Mouse (Mus musculus): Measurements from ENCODE around the gene Mcam. TPM values are rescaled to one million over a fixed set of nuclear protein-coding genes. Genes with fewer than 3 reads are reported as not detected.

Gene Mcam
- polyA plus RNA-seq, 1 experiment, result 57.6 TPM

DNA sequence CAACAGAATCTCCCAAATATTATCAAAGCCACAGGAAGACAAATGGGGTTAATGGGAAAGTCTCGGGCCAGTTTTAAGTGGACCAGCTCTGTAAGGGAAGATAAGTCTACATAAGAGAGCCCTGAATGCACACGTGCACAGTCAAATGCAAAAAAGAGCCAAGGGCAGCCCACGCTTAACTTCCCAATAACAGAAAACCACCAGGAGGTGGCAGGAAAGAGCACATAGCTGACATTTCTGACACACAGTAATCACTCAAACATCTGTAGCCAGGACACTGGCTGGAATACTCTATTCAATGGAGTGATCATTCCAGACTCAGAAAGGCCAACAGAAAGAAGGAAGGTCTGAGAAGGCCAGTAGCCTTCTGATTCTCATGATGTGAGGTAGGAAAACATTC is 13.0 kb downstream of the Mcam start:
- Histone ChIP-seq H3K36me3 (ENCODE audit: control insufficient read depth, insufficient read depth, low read length, poor library complexity, severe bottlenecking) (peaks cover 9% of the 10 kb centered on the region), H3K9ac (ENCODE audit: low read depth, poor library complexity, severe bottlenecking) (no peak overlapping the region), H3K27me3 (ENCODE audit: control insufficient read depth, insufficient read depth, low read length, poor library complexity, severe bottlenecking) (no peaks in the 10 kb centered on the region), H3K9me3 (replicated peaks; ENCODE audit: control insufficient read depth, insufficient read depth, low read length, poor library complexity, severe bottlenecking) (no peaks in the 10 kb centered on the region), H3K27ac (ENCODE audit: insufficient read depth, low read length) (no peak overlapping the region), H3K4me1 (ENCODE audit: control insufficient read depth, insufficient read depth, low read length) (peaks cover 3% of the 10 kb centered on the region), H3K4me3 (ENCODE audit: low read depth, low read length) (no peak overlapping the region)
- TF ChIP-seq EP300 (IDR thresholded peaks at IDR 0.05; ENCODE audit: insufficient read depth, low read depth, low read length) (no peak), POLR2A (IDR thresholded peaks at IDR 0.05; ENCODE audit: insufficient read depth, low read length) (no peak), CTCF (IDR thresholded peaks at IDR 0.05; ENCODE audit: low read depth, low read length) (no peak)

DNA sequence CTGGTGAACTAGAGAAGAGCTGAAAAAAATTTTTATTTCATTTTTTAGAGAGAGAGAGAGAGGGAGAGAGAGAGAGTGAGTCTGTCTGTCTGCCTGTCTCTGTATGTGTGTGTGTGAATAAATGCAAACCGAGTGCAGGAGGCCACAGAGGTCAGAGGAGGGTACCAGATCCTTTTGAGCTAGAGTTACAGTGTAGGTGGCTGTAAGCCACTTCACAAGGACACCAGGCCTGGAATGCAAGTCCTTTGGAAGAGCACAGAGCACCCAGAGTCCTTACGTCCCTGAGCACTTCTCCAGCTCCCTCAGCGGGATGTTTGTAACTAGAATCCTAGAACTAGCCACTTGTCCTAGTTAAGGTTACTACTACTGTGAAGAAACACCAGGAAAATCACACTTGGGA is 25.6 kb downstream of the Mcam start:
- Histone ChIP-seq H3K9ac (ENCODE audit: low read depth, poor library complexity, severe bottlenecking) (no peak overlapping the region), H3K4me3 (ENCODE audit: low read depth, low read length) (no peak overlapping the region), H3K27ac (ENCODE audit: insufficient read depth, low read length) (no peak overlapping the region), H3K36me3 (ENCODE audit: control insufficient read depth, insufficient read depth, low read length, poor library complexity, severe bottlenecking) (peaks cover 34% of the 10 kb centered on the region), H3K9me3 (replicated peaks; ENCODE audit: control insufficient read depth, insufficient read depth, low read length, poor library complexity, severe bottlenecking) (no peaks in the 10 kb centered on the region), H3K27me3 (ENCODE audit: control insufficient read depth, insufficient read depth, low read length, poor library complexity, severe bottlenecking) (no peaks in the 10 kb centered on the region), H3K4me1 (ENCODE audit: control insufficient read depth, insufficient read depth, low read length) (no peaks in the 10 kb centered on the region)
- no peak for TF ChIP-seq EP300 (IDR thresholded peaks at IDR 0.05; ENCODE audit: insufficient read depth, low read depth, low read length)
- TF ChIP-seq CTCF (IDR thresholded peaks at IDR 0.05; ENCODE audit: low read depth, low read length), result no peak
- no peak for TF ChIP-seq POLR2A (IDR thresholded peaks at IDR 0.05; ENCODE audit: insufficient read depth, low read length)

- Histone ChIP-seq H3K9ac (ENCODE audit: low read depth, poor library complexity, severe bottlenecking) (no peak overlapping the region), H3K27me3 (ENCODE audit: control insufficient read depth, insufficient read depth, low read length, poor library complexity, severe bottlenecking) (no peaks in the 10 kb centered on the region), H3K9me3 (replicated peaks; ENCODE audit: control insufficient read depth, insufficient read depth, low read length, poor library complexity, severe bottlenecking) (no peaks in the 10 kb centered on the region), H3K4me1 (ENCODE audit: control insufficient read depth, insufficient read depth, low read length) (no peaks in the 10 kb centered on the region), H3K36me3 (ENCODE audit: control insufficient read depth, insufficient read depth, low read length, poor library complexity, severe bottlenecking) (peaks cover 8% of the 10 kb centered on the region), H3K4me3 (ENCODE audit: low read depth, low read length) (no peak overlapping the region), H3K27ac (ENCODE audit: insufficient read depth, low read length) (no peak overlapping the region)
- TF ChIP-seq POLR2A (IDR thresholded peaks at IDR 0.05; ENCODE audit: insufficient read depth, low read length) (no peak), EP300 (IDR thresholded peaks at IDR 0.05; ENCODE audit: insufficient read depth, low read depth, low read length) (no peak), CTCF (IDR thresholded peaks at IDR 0.05; ENCODE audit: low read depth, low read length) (no peak)
Observed at GRCm38 (mm10) chr9:44168931-44169330, 34.7 kb downstream of the Mcam start.

- Histone ChIP-seq H3K9ac (ENCODE audit: low read depth, poor library complexity, severe bottlenecking) (no peak overlapping the region), H3K9me3 (replicated peaks; ENCODE audit: control insufficient read depth, insufficient read depth, low read length, poor library complexity, severe bottlenecking) (no peaks in the 10 kb centered on the region), H3K4me1 (ENCODE audit: control insufficient read depth, insufficient read depth, low read length) (no peaks in the 10 kb centered on the region), H3K27me3 (ENCODE audit: control insufficient read depth, insufficient read depth, low read length, poor library complexity, severe bottlenecking) (no peaks in the 10 kb centered on the region), H3K36me3 (ENCODE audit: control insufficient read depth, insufficient read depth, low read length, poor library complexity, severe bottlenecking) (peaks cover 8% of the 10 kb centered on the region), H3K27ac (ENCODE audit: insufficient read depth, low read length) (no peak overlapping the region), H3K4me3 (ENCODE audit: low read depth, low read length) (no peak overlapping the region)
- TF ChIP-seq EP300 (IDR thresholded peaks at IDR 0.05; ENCODE audit: insufficient read depth, low read depth, low read length), result no peak
Observed at GRCm38 (mm10) chr9:44170691-44171151, 36.5 kb downstream of the Mcam start.

DNA sequence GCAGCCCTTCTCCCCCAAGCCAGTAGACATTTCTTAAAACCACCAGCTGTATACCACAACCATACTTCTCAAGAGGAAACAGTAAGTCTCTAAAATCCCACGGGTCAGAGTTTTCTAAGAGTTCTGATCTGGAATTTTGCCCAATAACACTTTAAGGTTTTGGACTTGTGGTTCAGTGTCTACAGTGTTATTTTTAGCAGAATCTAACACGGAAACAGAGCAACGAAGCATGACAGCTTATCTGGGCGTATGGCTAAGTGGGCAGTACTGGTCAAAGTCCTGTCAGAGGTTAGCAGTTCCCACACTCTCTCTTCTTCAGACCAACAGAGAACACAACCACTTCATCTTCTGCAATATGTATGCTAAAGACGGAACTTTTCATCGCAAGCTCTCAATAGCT is 41.3 kb downstream of the Mcam start:
- Histone ChIP-seq H3K4me3 (ENCODE audit: low read depth, low read length) (no peak overlapping the region), H3K4me1 (ENCODE audit: control insufficient read depth, insufficient read depth, low read length) (no peaks in the 10 kb centered on the region), H3K27me3 (ENCODE audit: control insufficient read depth, insufficient read depth, low read length, poor library complexity, severe bottlenecking) (no peaks in the 10 kb centered on the region), H3K9ac (ENCODE audit: low read depth, poor library complexity, severe bottlenecking) (no peak overlapping the region), H3K27ac (ENCODE audit: insufficient read depth, low read length) (no peak overlapping the region), H3K9me3 (replicated peaks; ENCODE audit: control insufficient read depth, insufficient read depth, low read length, poor library complexity, severe bottlenecking) (no peaks in the 10 kb centered on the region), H3K36me3 (ENCODE audit: control insufficient read depth, insufficient read depth, low read length, poor library complexity, severe bottlenecking) (peaks cover 6% of the 10 kb centered on the region)
- TF ChIP-seq CTCF (IDR thresholded peaks at IDR 0.05; ENCODE audit: low read depth, low read length) (no peak), EP300 (IDR thresholded peaks at IDR 0.05; ENCODE audit: insufficient read depth, low read depth, low read length) (no peak), POLR2A (IDR thresholded peaks at IDR 0.05; ENCODE audit: insufficient read depth, low read length) (no peak)

- Histone ChIP-seq H3K9me3 (replicated peaks; ENCODE audit: control insufficient read depth, insufficient read depth, low read length, poor library complexity, severe bottlenecking) (no peaks in the 10 kb centered on the region), H3K36me3 (ENCODE audit: control insufficient read depth, insufficient read depth, low read length, poor library complexity, severe bottlenecking) (peaks cover 6% of the 10 kb centered on the region), H3K4me3 (ENCODE audit: low read depth, low read length) (no peak overlapping the region), H3K27ac (ENCODE audit: insufficient read depth, low read length) (no peak overlapping the region), H3K9ac (ENCODE audit: low read depth, poor library complexity, severe bottlenecking) (no peak overlapping the region), H3K4me1 (ENCODE audit: control insufficient read depth, insufficient read depth, low read length) (no peaks in the 10 kb centered on the region), H3K27me3 (ENCODE audit: control insufficient read depth, insufficient read depth, low read length, poor library complexity, severe bottlenecking) (no peaks in the 10 kb centered on the region)
- TF ChIP-seq EP300 (IDR thresholded peaks at IDR 0.05; ENCODE audit: insufficient read depth, low read depth, low read length) (no peak), POLR2A (IDR thresholded peaks at IDR 0.05; ENCODE audit: insufficient read depth, low read length) (no peak), CTCF (IDR thresholded peaks at IDR 0.05; ENCODE audit: low read depth, low read length) (no peak)
Observed at GRCm38 (mm10) chr9:44175957-44176356, 41.7 kb downstream of the Mcam start.

Measured in ES-Bruce4 (cell line).